Mouse (Mus musculus): ENCODE measurements at regions not wholly inside any gene's neighbourhood (a gene's known extent, or its start where the extent isn't known, plus 50 kb on each side); places are given as distances from the start of the nearest gene placed in this dataset.

DNA sequence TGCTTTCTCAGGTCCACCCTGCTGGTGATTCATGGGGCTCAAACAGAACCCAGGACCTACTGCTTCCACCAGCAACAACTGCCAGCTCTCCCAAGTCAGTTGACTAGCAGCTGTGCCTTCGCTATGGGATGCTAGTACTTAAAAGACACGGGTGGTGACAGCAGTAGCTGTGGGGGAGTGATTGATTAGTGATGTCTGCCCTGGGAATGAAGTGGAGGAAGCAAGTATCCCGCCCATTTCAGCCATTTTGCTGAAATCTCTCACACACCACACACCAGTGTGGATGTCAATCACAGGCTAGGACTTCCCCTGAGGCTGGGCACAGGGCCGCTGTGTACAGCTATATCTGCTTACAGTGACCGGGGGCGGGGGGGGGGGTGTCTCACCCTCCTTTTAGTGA, 153.2 kb downstream of the Matn1 start:
- DNase-seq (ENCODE audit: low read depth) = no peak

- DNase-seq (ENCODE audit: low read depth) = no peak
These were observed 156.1 kb downstream of the Matn1 start for GRCm38 (mm10) chr4:131100093-131100795.

DNA sequence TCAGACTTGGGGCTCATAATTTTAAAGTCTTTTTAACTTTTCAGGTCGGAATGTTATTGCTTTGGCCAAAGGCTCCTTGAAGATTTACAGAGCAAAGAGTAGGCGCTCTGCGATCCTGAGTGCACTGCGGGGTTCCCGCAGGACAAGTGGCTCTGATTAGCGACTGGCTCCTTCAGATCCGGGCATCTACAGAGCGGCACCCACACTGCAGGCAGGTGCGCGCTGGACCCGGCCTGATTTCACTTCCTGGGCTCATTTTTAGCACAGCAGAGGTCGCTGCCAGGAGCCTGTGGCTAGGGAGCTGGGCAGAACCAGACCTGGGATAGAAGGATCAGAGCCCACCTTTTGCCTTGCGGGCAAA, 156.6 kb downstream of the Matn1 start:
- DNase-seq (ENCODE audit: low read depth) = no peak

DNA sequence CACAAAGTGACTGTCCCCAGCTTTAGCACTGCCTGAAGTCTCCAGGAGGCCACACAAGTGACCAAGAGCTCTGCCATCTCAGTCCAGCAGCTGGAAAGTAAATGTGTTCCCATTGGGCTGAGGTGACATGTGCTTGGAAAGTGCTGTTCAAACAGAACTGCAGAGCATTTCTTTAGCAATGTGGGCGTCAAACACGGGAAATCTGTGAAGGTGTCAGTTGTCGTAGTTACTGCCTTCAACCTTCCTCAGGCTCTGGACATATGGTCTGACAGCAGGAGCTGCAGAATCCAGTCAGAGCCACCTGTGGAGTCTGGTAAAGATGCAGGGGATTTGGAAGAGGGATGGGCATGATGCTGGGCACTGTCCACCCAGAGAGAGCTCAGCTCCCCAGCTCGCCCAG, 158.0 kb downstream of the Matn1 start:
- DNase-seq (ENCODE audit: low read depth) = no peak

DNA sequence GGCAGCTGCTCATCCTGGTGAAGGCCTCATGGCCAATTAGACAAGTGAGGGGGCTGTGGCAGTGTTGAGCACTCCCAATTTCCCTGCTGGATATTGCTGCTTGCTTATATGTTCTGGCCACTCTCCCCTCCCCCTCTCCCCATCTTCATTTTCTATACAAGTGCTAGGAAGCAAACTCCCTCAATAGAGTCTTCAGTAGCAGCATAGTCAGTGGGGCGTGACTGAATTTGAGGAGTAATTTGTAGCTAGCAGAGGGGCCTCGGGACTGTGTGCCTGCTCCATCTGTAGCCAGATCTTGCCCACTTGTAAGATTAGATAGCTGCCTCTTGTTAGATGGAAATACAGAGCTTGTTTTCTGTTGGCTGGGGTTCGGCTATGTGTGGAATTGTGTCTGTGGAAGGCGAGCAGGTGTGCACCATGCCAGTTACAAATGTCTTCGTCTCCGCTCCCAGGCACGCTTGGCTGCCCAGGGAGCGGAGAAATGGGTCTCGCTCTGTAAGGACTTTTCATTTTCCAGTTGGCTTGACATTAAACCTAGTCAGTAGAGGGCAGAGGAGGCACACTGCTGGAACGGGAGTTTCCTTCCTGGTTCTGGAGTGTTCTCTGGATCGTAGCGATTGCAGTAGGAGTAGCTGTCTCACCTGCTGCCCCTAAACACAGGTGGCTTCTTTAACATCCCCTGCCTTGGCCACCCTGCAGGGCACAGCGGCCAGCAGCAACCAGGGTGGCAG, 163.1 kb downstream of the Matn1 start:
- no peak for DNase-seq (ENCODE audit: low read depth)

DNA sequence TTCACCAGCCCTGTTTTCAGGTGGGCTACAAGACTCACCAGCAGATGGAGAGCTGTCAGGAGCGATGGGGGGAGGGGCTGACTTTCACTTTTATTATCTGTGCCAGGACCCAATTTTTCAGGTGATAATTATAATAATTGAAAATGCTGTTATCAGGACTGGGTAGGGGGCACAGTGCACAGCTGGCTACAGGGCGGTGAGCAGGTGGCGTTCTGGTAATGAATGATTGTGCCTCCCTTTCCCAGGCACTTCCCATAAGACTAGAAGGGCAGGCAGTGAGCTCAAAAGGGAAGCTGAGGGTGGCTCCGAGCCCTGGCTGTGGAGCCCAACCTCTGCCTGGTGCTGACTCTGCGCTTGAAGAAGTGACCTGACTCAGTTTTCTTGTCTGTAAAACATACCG, 168.4 kb downstream of the Matn1 start:
- no peak for DNase-seq (ENCODE audit: low read depth)

DNA sequence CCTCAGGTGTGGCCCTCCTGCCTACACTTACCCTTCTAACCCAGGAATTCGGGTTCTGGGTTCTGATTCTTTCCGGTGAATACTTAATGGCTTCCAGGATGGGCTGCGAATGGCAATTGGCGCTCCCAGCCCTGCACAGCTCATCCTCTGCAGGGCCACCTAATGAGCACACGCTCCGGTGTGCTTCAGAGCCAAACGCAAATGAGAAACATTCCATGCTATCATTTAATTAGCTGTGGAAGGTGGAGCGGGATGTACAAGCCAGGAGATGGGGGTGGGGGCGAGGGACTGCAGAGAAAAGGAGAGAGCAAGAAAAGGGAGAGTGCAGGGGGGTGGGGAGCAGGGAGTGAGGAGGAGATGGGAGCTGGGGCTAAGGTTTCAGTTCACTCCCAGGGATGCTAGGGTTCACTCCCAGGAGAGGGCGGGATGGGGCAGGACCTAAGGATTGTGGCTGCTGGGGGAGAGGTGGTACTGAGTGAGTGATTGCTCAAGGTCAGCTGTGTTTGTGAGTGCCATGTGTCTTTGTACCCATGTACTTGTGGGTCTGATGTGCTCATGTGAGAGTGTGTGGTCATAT, 169.6 kb downstream of the Matn1 start:
- DNase-seq (ENCODE audit: low read depth) = no peak

- peak; percentile 61 for DNase-seq (ENCODE audit: low read depth)
These were observed 171.1 kb downstream of the Matn1 start for GRCm38 (mm10) chr4:131115247-131115646.

GRCm38 (mm10) chr4:131118586-131118985, 174.4 kb downstream of the Matn1 start:
- DNase-seq (ENCODE audit: low read depth) = no peak

DNA sequence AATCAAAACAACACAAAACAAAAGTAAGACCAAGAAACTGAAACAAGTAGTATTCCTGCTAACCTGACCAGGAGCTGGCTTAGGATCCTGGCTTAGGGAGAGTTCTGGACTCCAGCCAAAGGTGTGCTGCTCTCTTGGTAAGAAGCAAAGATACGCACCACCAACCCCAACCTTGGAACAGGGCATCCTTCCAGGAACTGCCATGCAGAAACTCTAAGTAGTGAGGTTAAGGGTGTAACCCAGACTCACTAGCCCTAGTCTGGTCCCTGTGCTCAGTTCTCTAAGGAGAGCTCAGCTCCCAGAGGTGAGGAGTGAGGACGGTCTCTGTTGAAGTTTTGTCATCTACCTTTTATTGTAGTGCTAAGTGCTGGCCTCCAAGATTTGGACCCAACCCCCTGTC, 175.4 kb downstream of the Matn1 start:
- DNase-seq (ENCODE audit: low read depth) = no peak

- no peak for DNase-seq (ENCODE audit: low read depth)
These were observed 176.5 kb downstream of the Matn1 start for GRCm38 (mm10) chr4:131120680-131121079.

- no peak for DNase-seq (ENCODE audit: low read depth)
These were observed 181.8 kb downstream of the Matn1 start for GRCm38 (mm10) chr4:131125975-131126374.

GRCm38 (mm10) chr4:131126901-131127300, 182.7 kb downstream of the Matn1 start:
- DNase-seq (ENCODE audit: low read depth) = no peak

- DNase-seq (ENCODE audit: low read depth) = no peak
These were observed 184.5 kb downstream of the Matn1 start for GRCm38 (mm10) chr4:131128646-131129045.

DNA sequence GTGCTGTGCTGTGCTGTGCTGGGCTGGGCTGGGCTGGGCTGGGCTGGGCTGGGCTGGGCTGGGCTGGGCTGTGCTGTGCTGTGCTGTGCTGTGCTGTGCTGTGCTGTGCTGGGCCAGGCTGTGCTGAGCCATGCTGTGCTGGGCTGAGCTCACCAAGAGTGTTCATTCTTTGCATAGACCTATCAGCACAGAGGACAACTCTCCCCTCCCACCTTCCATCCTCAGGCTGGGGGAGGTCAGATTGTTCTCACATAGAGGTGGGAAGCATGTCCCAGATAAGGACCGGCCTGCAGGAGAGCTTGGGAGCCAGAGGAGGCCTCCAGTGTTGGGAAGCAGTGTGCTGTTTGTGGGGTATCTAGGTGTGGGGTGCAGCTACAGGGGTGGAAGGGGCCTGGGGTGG, 188.0 kb downstream of the Matn1 start:
- no peak for DNase-seq (ENCODE audit: low read depth)

DNA sequence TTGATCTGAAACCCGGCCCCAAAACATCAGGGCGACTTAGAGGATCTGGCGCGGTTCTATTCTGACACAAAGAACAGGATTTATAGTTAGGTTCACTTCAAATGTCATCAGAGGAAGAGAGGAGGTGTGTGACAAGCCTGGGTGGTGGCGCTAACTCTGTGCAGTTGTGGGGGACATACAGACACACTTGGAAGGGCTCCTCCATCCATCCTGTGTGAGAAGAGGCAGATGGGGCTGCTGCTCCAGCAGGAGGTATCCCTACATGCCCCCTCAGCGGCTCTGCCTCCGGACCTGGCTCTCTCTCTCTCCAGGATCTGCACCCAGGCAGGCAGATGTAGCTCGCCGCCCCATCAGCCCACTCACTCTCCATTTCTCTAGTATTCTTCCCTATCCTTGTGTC, 188.6 kb downstream of the Matn1 start:
- no peak for DNase-seq (ENCODE audit: low read depth)

DNA sequence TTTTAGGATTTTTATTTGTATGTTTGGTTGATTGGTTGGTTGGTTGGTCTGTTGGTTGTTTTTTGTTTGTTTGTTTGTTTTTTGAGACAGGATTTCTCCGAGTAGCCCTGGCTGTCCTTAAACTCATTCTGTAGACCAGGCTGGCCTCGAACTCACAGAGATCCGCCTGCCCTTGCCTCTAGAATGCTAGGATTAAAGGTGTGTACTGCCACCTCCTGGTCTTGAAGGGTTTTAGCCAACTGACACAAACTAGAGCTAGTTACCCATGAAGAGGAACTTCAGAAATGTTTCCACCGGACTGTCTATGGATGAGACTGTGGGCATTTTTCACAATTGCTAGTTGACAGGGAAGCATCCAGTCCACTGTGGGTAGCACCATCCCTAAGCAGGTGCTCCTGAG, 191.7 kb downstream of the Matn1 start:
- DNase-seq (ENCODE audit: low read depth) = no peak

DNA sequence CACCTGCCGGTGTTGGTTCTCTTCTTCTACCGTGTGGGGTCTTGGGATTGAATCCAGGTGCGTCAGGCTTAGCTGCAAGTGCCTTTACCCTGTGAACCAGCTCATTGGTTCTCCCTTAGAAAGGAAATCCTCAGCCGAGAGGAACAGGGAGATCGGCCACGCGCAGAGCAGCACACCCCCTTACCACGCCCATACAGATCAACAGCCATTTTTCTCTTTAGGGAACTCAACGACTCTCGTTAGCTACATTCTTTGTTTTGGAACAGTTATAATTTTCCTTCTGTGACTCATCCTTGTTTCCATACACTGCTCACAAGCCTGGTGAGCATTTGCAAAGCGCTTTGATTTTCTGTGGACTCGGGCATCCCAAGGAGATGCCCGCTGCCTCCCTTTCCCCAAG, 194.7 kb downstream of the Matn1 start:
- DNase-seq (ENCODE audit: low read depth) = no peak

DNA sequence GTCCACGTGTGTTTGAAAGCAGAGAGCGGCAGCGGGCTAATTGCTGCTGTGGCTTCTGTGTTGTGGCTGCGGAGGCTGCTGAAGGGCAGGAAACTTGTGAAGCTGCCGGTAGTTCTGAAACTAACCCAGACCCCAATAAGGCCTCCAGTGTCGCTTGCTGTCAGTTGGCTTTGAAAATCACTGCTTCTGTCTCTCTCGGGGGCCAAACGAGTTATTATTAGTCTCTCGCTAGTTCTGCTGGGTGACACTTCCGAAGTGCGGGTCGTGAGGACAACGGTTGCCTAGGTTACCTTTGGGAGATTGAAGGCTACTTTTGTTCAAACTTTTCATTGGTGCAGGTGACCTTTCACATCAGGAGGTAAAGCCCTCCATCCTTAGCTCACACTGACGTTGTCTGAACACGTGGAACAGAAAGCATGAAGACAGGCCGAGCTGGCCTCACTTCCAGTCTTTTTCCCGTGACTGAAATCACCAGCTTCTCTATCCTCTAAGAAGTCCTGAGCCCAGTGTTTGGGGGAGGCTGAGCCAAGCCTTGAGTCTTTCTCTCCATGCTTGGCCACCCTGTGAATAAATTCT, 197.8 kb downstream of the Matn1 start:
- DNase-seq (ENCODE audit: low read depth) = no peak

- DNase-seq (ENCODE audit: low read depth) = peak; percentile 20
These were observed 201.3 kb downstream of the Matn1 start for GRCm38 (mm10) chr4:131145507-131145906.

DNA sequence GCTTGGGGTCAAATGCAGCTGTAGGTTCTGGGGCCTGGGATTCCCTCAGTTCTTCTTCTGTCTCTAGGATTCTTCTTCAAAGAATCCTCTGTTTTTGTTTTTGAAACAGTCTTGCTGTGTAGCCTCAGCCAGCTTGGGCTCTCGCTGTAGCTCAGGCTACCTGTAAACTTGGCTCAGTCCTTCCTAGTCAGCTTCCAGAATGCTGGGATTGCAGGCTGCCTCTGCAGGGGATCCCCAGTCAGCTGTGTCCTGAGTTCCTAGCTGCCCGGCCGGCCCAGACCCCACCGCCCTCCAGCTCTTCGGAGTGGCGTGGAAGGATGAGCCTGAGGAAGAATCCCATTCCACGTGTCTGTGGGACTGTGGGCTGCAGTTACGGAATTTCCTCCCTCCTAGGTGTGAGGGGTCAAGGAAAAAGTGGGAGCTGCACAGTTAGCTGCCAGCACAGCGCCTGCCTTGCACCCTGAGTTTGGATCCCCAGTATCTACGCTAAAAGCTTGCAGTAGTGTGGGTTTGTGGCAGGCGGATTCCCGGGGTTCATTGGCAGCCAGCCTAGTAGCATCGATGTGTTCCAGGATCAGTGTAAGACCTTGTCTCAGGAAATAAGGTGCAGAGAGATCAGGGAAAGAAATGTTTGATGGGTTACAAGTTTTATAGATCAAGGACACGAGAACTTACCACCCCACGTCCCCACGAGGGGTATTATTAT, 204.0 kb downstream of the Matn1 start:
- DNase-seq (ENCODE audit: low read depth) = no peak

DNA sequence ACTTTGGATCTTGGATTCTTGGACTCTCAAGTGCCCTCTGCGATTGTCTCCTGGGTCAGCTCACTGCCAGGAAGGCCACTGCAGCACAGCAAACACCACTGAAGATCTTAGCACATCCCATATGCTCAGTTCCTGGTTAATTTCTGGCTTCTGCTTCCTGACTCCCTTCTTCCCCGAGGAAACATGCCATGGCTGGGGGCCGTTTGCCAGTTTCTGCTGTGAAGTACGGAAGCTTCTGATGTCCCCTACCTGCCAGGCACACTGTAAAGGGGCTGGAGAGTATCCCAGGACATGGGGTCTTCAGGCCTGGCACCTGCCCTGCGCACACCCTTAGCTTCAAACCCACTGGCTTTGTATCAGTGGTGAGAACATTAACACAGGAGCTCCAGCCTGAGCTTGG, 205.3 kb downstream of the Matn1 start:
- no peak for DNase-seq (ENCODE audit: low read depth)

DNA sequence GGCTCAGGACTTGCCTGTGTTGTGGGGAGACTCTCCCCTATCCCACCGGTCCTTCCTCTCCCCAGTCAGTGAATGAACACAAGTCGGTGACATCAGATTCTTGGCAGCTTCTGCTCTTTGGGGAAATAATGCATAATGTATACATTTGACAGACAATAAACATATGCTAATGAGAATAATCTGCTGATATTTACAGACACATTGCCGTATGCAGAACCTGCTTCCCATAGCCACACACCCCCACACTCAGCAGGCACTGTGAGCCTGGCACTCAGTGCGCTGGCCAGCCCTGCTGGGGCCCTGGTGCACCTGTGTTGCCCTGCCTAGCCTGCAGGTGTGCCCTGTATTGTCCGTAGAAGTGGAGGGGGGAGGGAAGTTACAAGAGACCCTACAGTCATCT, 215.5 kb downstream of the Matn1 start:
- no peak for DNase-seq (ENCODE audit: low read depth)
